Mouse (Mus musculus): ENCODE results near the gene Itgb5. TPM values are rescaled to one million over a fixed set of nuclear protein-coding genes. Genes with fewer than 3 reads are reported as not detected.

Gene Itgb5
- polyA plus RNA-seq (2015; fragmentation: Nextera tagmentation; extraction: Ambion mirVana) = 4.9 and 7.8 TPM in 2 replicates

GRCm38 (mm10) chr16:33829301-33829831 lies at the start of gene Itgb5:
Gene Itgb5 (plus strand): TSS chr16:33829665.
- H3K4me3 ChIP-seq (ENCODE audit: low read length) = peak within 1 kb of the TSS; percentile 73
- ATAC-seq = peak; percentile 71
- peak within 1 kb of the TSS; percentile 60; the same call in 1 of the 2 replicates for H3K27ac ChIP-seq (ENCODE audit: low read depth, low read length)
- H3K9ac ChIP-seq (ENCODE audit: low read depth, low read length) = peak within 1 kb of the TSS; percentile 71
- peaks cover 15% of the 10 kb centered on the region for H3K27me3 ChIP-seq (replicated peaks; ENCODE audit: control insufficient read depth, insufficient read depth, low read length)
- no peaks in the 10 kb centered on the region for H3K36me3 ChIP-seq (ENCODE audit: control insufficient read depth, insufficient read depth, low read length)
- H3K9me3 ChIP-seq (ENCODE audit: control insufficient read depth, low read length) = no peaks in the 10 kb centered on the region
- H3K4me2 ChIP-seq (ENCODE audit: low read length) = peak within 1 kb of the TSS; percentile 99
- WGBS = 1% methylated on average over 43 of the region's 43 CpGs
- H3K4me1 ChIP-seq (ENCODE audit: control insufficient read depth, insufficient read depth, low read depth, low read length) = peaks cover 19% of the 10 kb centered on the region

DNA sequence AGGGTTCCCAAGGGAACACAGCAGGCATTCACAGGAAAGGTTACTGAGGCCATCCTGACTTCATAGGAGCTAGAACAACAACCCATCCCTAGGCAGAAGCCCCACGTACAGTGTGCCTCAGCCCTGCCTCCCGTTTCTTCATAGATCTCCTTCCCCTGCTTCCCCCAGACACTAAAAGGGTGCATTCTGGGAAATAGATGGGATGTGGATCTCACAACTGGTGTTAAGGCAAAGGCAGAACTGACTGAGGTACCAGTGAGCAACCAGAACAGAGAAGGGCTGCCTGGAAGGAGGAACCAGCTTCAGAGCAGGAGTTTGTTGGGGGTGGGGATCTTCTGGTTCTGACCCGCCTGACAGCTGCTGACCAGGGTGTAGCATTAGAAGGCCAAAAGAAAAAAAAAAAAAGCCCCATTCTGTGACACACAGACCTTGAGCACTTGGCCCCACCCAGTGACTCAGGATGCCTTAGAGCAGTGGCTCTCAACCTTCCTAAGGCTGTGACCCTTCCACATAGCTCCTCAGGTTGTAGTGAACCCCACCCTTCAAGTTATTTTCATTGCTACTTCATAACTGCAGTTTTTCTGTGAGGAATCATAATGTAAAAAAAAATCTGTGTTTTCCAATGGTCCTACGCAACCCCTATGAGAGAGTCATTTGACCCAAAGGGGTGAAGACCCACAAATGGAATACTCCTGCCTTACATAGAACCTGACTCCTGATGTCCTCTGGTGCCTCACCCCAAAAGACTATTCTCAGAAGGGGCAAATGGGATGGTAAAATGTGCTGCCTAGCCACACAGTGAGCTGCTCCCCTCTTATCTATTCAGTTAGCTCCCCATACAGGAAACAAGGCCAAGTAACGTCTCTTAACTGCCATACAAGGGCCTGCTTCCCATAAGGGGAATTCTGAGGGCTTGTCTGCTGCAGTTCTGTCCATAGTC lies 47.4 kb upstream of the Itgb5 start:
- Histone ChIP-seq H3K36me3 (ENCODE audit: control insufficient read depth, insufficient read depth, low read length) (no peaks in the 10 kb centered on the region), H3K4me3 (ENCODE audit: low read length) (no peak overlapping the region), H3K27me3 (replicated peaks; ENCODE audit: control insufficient read depth, insufficient read depth, low read length) (no peaks in the 10 kb centered on the region), H3K9ac (ENCODE audit: low read depth, low read length) (no peak overlapping the region), H3K9me3 (ENCODE audit: control insufficient read depth, low read length) (no peaks in the 10 kb centered on the region), H3K4me1 (ENCODE audit: control insufficient read depth, insufficient read depth, low read depth, low read length) (no peaks in the 10 kb centered on the region), H3K4me2 (ENCODE audit: low read length) (no peak overlapping the region), H3K27ac (ENCODE audit: low read depth, low read length) (no peak overlapping the region)
- 73% methylated on average over 5 of the region's 5 CpGs for WGBS
- no peak for ATAC-seq

DNA sequence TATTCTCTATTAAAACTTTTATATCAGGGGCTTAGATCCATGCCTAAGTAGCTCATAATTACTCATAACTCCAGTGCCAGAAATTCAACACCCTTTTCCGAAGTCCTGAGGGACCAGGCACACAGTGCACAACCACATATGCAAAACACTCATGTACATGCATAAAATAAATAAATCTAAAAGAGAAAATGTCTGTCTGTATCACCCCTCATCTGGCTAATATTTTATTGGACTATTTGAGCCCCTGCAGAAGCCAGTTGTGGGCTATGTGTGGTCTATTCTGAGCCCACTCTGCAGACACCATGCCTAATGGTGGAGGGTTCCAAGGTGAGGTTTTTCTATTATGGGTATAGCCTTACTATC lies 46.8 kb upstream of the Itgb5 start:
- Histone ChIP-seq H3K36me3 (ENCODE audit: control insufficient read depth, insufficient read depth, low read length) (no peaks in the 10 kb centered on the region), H3K4me1 (ENCODE audit: control insufficient read depth, insufficient read depth, low read depth, low read length) (no peaks in the 10 kb centered on the region), H3K27me3 (replicated peaks; ENCODE audit: control insufficient read depth, insufficient read depth, low read length) (no peaks in the 10 kb centered on the region), H3K4me2 (ENCODE audit: low read length) (no peak overlapping the region), H3K4me3 (ENCODE audit: low read length) (no peak overlapping the region), H3K9ac (ENCODE audit: low read depth, low read length) (no peak overlapping the region), H3K9me3 (ENCODE audit: control insufficient read depth, low read length) (no peaks in the 10 kb centered on the region), H3K27ac (ENCODE audit: low read depth, low read length) (no peak overlapping the region)
- 96% methylated on average over 1 of the region's 1 CpGs for WGBS
- ATAC-seq = no peak

DNA sequence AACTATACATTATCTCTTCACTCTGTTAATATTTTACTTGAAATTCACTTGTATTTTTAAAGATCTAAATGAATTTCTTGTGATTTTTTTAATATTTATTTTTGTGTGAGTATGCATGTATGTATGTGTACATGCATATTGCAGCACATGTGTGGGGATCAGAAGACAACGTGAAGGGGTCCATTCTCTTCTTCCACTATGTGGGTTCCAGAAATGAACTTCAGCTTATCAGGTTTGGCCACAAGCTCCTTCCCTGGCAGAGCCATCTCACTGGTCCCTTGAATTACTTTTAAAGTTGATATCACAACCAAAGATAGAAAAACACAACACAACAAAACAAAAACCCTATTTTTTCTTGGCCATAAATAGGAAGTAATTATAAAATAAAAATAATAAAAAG lies 44.9 kb upstream of the Itgb5 start:
- Histone ChIP-seq H3K9me3 (ENCODE audit: control insufficient read depth, low read length) (no peaks in the 10 kb centered on the region), H3K4me2 (ENCODE audit: low read length) (no peak overlapping the region), H3K27ac (ENCODE audit: low read depth, low read length) (no peak overlapping the region), H3K4me1 (ENCODE audit: control insufficient read depth, insufficient read depth, low read depth, low read length) (no peaks in the 10 kb centered on the region), H3K36me3 (ENCODE audit: control insufficient read depth, insufficient read depth, low read length) (no peaks in the 10 kb centered on the region), H3K27me3 (replicated peaks; ENCODE audit: control insufficient read depth, insufficient read depth, low read length) (no peaks in the 10 kb centered on the region), H3K9ac (ENCODE audit: low read depth, low read length) (no peak overlapping the region), H3K4me3 (ENCODE audit: low read length) (no peak overlapping the region)
- ATAC-seq = no peak
- 92% methylated on average over 1 of the region's 1 CpGs for WGBS

DNA sequence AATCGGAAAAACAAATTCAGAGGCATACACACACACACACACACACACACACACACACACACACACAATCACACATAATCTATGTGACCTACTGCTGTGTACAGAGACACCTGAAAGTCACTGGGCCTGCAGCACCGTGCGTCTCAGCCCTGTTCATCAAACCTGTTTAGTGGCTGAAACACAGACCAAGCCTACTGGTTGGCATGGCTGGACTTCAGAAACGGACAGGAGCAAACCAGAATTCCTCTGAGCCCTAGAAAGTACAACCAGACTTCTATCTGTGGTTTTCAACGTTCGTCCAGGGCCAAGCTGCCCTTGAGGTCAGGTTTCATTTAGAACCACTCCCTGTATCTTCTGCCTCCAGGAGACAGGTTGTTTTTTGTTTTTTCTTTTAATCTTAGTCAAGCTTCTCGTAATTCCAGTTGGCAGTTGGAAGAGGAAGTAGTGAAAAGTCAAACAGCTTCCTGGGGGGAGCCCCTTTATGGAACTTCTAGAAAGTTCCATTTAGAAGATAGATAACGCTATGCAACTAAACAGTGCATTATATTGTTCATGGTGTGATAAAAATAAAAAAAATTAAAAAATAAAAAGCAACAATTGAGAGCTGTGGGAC lies 44.3 kb upstream of the Itgb5 start:
- H3K4me1 ChIP-seq (ENCODE audit: control insufficient read depth, insufficient read depth, low read depth, low read length) = no peaks in the 10 kb centered on the region
- no peak overlapping the region for H3K9ac ChIP-seq (ENCODE audit: low read depth, low read length)
- no peaks in the 10 kb centered on the region for H3K27me3 ChIP-seq (replicated peaks; ENCODE audit: control insufficient read depth, insufficient read depth, low read length)
- H3K4me3 ChIP-seq (ENCODE audit: low read length) = no peak overlapping the region
- no peak overlapping the region for H3K4me2 ChIP-seq (ENCODE audit: low read length)
- no peaks in the 10 kb centered on the region for H3K36me3 ChIP-seq (ENCODE audit: control insufficient read depth, insufficient read depth, low read length)
- ATAC-seq = no peak
- no peaks in the 10 kb centered on the region for H3K9me3 ChIP-seq (ENCODE audit: control insufficient read depth, low read length)
- 78% methylated on average over 8 of the region's 8 CpGs for WGBS
- no peak overlapping the region for H3K27ac ChIP-seq (ENCODE audit: low read depth, low read length)

- WGBS = 81% methylated on average over 7 of the region's 7 CpGs
- H3K9ac ChIP-seq (ENCODE audit: low read depth, low read length) = no peak overlapping the region
Observed at GRCm38 (mm10) chr16:33786657-33787390, 42.6 kb upstream of the Itgb5 start.

DNA sequence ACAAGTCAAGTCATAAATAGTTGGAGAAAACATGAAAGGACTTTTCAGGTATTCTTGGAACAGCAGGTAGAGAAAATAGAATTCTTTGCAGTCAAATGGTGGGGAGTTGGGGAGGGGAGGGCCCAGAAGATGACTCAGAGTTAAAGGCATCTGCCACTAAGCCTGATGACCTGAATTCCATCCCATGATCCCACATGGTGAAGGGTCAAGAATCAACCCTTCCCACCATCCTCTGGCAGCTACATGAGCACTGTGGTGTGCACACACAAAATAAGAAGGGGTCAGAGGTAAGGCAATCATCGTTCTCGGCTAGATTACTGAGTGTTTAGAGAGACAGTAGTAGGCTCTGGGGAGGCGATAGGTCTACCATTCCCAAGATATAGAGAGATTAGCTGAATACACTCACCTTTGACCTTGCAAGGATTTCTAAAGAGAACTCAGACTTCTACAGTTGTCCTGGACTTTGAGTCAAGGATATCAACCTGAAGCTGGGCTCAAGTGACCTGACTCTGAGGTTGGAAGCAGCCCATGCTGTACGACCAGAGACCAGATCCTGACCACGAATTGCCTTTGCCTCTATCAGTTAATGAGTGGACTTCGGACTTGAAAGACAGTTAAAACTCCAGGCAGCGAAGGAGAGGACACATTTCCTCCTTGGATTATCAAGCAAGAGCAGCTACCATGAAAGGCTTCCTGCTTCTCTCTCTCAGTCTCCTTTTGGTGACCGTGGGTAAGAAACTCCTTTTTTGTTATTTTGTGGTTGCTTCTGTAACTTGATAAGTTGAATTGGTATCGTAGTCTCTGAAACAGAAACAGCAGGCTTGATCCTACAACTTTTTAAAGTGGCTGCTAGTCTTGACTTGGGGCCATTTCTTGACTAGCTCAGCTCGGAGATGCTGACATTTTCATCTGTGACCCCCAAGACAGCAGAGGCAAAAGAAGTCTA lies 35.3 kb upstream of the Itgb5 start, which contains the start of gene Muc13:
Muc13 (plus strand) TSS at position 192 of the 946 bp plus-strand sequence.
- Histone ChIP-seq H3K4me1 (ENCODE audit: control insufficient read depth, insufficient read depth, low read depth, low read length) (no peaks in the 10 kb centered on the region), H3K27me3 (replicated peaks; ENCODE audit: control insufficient read depth, insufficient read depth, low read length) (no peaks in the 10 kb centered on the region), H3K4me2 (ENCODE audit: low read length) (no peak within 1 kb of the TSS), H3K4me3 (ENCODE audit: low read length) (no peak within 1 kb of the TSS), H3K9ac (ENCODE audit: low read depth, low read length) (no peak within 1 kb of the TSS), H3K27ac (ENCODE audit: low read depth, low read length) (no peak within 1 kb of the TSS), H3K36me3 (ENCODE audit: control insufficient read depth, insufficient read depth, low read length) (no peaks in the 10 kb centered on the region), H3K9me3 (ENCODE audit: control insufficient read depth, low read length) (no peaks in the 10 kb centered on the region)
- 94% methylated on average over 10 of the region's 10 CpGs for WGBS
- ATAC-seq = no peak

More at GRCm38 (mm10) chr16:33786657-33787390, 42.6 kb upstream of the Itgb5 start:
- Histone ChIP-seq H3K27me3 (replicated peaks; ENCODE audit: control insufficient read depth, insufficient read depth, low read length) (no peaks in the 10 kb centered on the region), H3K4me2 (ENCODE audit: low read length) (no peak overlapping the region), H3K4me3 (ENCODE audit: low read length) (no peak overlapping the region), H3K27ac (ENCODE audit: low read depth, low read length) (no peak overlapping the region), H3K36me3 (ENCODE audit: control insufficient read depth, insufficient read depth, low read length) (no peaks in the 10 kb centered on the region), H3K4me1 (ENCODE audit: control insufficient read depth, insufficient read depth, low read depth, low read length) (no peaks in the 10 kb centered on the region), H3K9me3 (ENCODE audit: control insufficient read depth, low read length) (no peaks in the 10 kb centered on the region)
- ATAC-seq = no peak

DNA sequence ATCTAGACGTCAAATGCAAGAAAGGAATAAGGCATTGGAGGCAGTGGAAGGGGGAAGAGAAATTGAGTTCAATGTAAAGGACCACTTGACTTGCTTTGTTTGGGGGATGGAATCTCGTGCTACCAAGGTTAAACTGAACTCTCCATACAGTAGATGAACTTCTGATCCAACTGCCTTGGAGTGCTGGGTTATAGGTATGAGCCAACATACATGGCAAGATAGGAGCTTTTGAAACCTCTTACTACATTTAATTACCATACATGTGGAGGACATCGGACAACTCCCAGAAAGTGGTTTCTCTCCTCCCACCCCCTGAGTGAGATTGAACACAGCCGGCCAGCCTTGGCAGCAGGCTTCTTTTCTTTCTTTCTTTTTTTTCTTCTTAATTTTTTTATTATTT lies 34.4 kb upstream of the Itgb5 start:
- Histone ChIP-seq H3K4me1 (ENCODE audit: control insufficient read depth, insufficient read depth, low read depth, low read length) (no peaks in the 10 kb centered on the region), H3K9me3 (ENCODE audit: control insufficient read depth, low read length) (no peaks in the 10 kb centered on the region)
- no peak for ATAC-seq

More for the DNA sequence above, 34.4 kb upstream of the Itgb5 start:
- 86% methylated on average over 4 of the region's 4 CpGs for WGBS
- Histone ChIP-seq H3K4me3 (ENCODE audit: low read length) (no peak overlapping the region), H3K27ac (ENCODE audit: low read depth, low read length) (no peak overlapping the region), H3K36me3 (ENCODE audit: control insufficient read depth, insufficient read depth, low read length) (no peaks in the 10 kb centered on the region), H3K27me3 (replicated peaks; ENCODE audit: control insufficient read depth, insufficient read depth, low read length) (no peaks in the 10 kb centered on the region), H3K4me2 (ENCODE audit: low read length) (no peak overlapping the region), H3K9ac (ENCODE audit: low read depth, low read length) (no peak overlapping the region)
